Mouse (Mus musculus) thymus, postnatal 14 days (tissue): ENCODE data around the gene Trmo.

Experiments used
- DNase-seq: peaks from one replicate; pipeline ENCODE4 v3.0.0; 2021

Trmo gene

GRCm38 (mm10) chr4:46337990-46338389 lies 51.2 kb downstream of the Trmo start:
- DNase-seq = no peak

- no peak for DNase-seq
These were observed 53.4 kb downstream of the Trmo start for GRCm38 (mm10) chr4:46335846-46336245.

- DNase-seq = no peak
These were observed 60.3 kb downstream of the Trmo start for GRCm38 (mm10) chr4:46328906-46329305.
